Mouse (Mus musculus) gastrocnemius, adult 2 months (tissue): ENCODE data around the gene Pxn. TPM values are rescaled to one million over a fixed set of nuclear protein-coding genes. Genes with fewer than 3 reads are reported as not detected.
A peak's percentile ranks its signal among the peaks of the same experiment; 100 is the strongest.

Experiments used
- DNase-seq: peaks from one replicate; pipeline ENCODE4 v3.0.0; 2022
- H3K27ac ChIP-seq: fragments of 200-600 bp; 2 replicates; pipeline ENCODE4 v1.8.1; 2022; ENCODE audit warnings: mild to moderate bottlenecking
- H3K4me3 ChIP-seq: fragments of 200-600 bp; 2 replicates; pipeline ENCODE4 v1.8.1; 2022; ENCODE audit warnings: mild to moderate bottlenecking, moderate library complexity
- CTCF ChIP-seq: fragments of 200-600 bp; IDR thresholded peaks from 2 replicates; pipeline ENCODE4 v1.8.1; 2022; ENCODE audit warnings: antibody characterized with exemption, mild to moderate bottlenecking, moderate library complexity
- intact Hi-C: fragments of 180-260 bp; cut with DNase I; formaldehyde crosslinking; loops from one replicate; pipeline ENCODE4 v1.15.1; 2025
- total RNA-seq, 2 experiments: library from RNA; stranded (reverse); gene quantifications; 2 replicates each; pipeline ENCODE4 v1.2.3; 2021

The Pxn gene
- total RNA-seq, 2 experiments from 2014 or later = 79.2 to 95.2 TPM

- TF ChIP-seq CTCF = no peak
- intact Hi-C loops = loop anchor here (5.0 kb wide), 1 partner anchor 50 kb away; the partner anchor contains the start of gene Rplp0
- peak overlapping the region; percentile 77 for H3K4me3 ChIP-seq
- peak overlapping the region; percentile 98 for H3K27ac ChIP-seq
- no peak for DNase-seq
These were observed 948 bp downstream of the Pxn start for GRCm38 (mm10) chr5:115507267-115507980.

- Histone ChIP-seq H3K4me3 (peak overlapping the region; percentile 77), H3K27ac (peak overlapping the region; percentile 98)
- peak; percentile 78 for DNase-seq
- intact Hi-C loops = loop anchor here (5.0 kb wide), 1 partner anchor 49 kb away; the partner anchor contains the start of gene Rplp0
- TF ChIP-seq CTCF = no peak
These were observed 1.7 kb downstream of the Pxn start for GRCm38 (mm10) chr5:115507981-115508858.

GRCm38 (mm10) chr5:115508859-115509147 is 2.3 kb downstream of the Pxn start:
- Histone ChIP-seq H3K27ac (peak overlapping the region; percentile 98), H3K4me3 (peak overlapping the region; percentile 77)
- intact Hi-C loops = loop anchor here (5.0 kb wide), 1 partner anchor 48 kb away; the partner anchor contains the start of gene Rplp0
- DNase-seq = peak; percentile 86
- TF ChIP-seq CTCF = no peak

- Histone ChIP-seq H3K4me3 (peak overlapping the region; percentile 77), H3K27ac (peak overlapping the region; percentile 98)
- TF ChIP-seq CTCF = no peak
- peak; percentile 69 for DNase-seq
- intact Hi-C loops = loop anchor here (5.0 kb wide), 1 partner anchor 48 kb away; the partner anchor contains the start of gene Rplp0
These were observed 2.9 kb downstream of the Pxn start for GRCm38 (mm10) chr5:115509321-115509761.

GRCm38 (mm10) chr5:115509790-115510689 is 3.6 kb downstream of the Pxn start:
- peak overlapping the region; percentile 98 for H3K27ac ChIP-seq
- intact Hi-C loops = loop anchor here (5.0 kb wide), 1 partner anchor 47 kb away; the partner anchor contains the start of gene Rplp0

GRCm38 (mm10) chr5:115512375-115512774 is 5.9 kb downstream of the Pxn start:
- peak; percentile 67 for DNase-seq
- intact Hi-C loops = no loop called here
- Histone ChIP-seq H3K4me3 (peak overlapping the region; percentile 11; the same call in 1 of the 2 replicates), H3K27ac (peak overlapping the region; percentile 90)
- TF ChIP-seq CTCF = no peak

More at GRCm38 (mm10) chr5:115509790-115510689, 3.6 kb downstream of the Pxn start:
- no peak for TF ChIP-seq CTCF
- peak; percentile 56 for DNase-seq
- H3K4me3 ChIP-seq = peak overlapping the region; percentile 77

GRCm38 (mm10) chr5:115513246-115513645 is 6.8 kb downstream of the Pxn start:
- no peak for TF ChIP-seq CTCF
- intact Hi-C loops = no loop called here
- H3K4me3 ChIP-seq = no peak overlapping the region
- DNase-seq = no peak
- H3K27ac ChIP-seq = peak overlapping the region; percentile 90

- H3K27ac ChIP-seq = peak overlapping the region; percentile 90
- DNase-seq = no peak
- intact Hi-C loops = no loop called here
- TF ChIP-seq CTCF = no peak
- peak overlapping the region; percentile 20; the same call in 1 of the 2 replicates for H3K4me3 ChIP-seq
These were observed 7.2 kb downstream of the Pxn start for GRCm38 (mm10) chr5:115513721-115514120.

GRCm38 (mm10) chr5:115514346-115514745 is 7.9 kb downstream of the Pxn start:
- intact Hi-C loops = no loop called here
- Histone ChIP-seq H3K27ac (peak overlapping the region; percentile 90), H3K4me3 (peak overlapping the region; percentile 58)
- TF ChIP-seq CTCF = no peak
- DNase-seq = no peak

- no peak for TF ChIP-seq CTCF
- peak overlapping the region; percentile 58 for H3K4me3 ChIP-seq
- H3K27ac ChIP-seq = peak overlapping the region; percentile 90
- peak; percentile 70 for DNase-seq
- intact Hi-C loops = no loop called here
These were observed 8.6 kb downstream of the Pxn start for GRCm38 (mm10) chr5:115514896-115515587.
